Mouse (Mus musculus) heart, adult 2 months (tissue): Measurements from ENCODE around the gene Patj.

Experiments used
- CTCF ChIP-seq: fragments of 200-600 bp; IDR thresholded peaks from 2 replicates; pipeline ENCODE4 v1.8.1; 2022; ENCODE audit warnings: antibody characterized with exemption, mild to moderate bottlenecking, moderate library complexity
- EP300 ChIP-seq: fragments of 200-500 bp; IDR thresholded peaks from 2 replicates; pipeline ENCODE4 v1.6.1; 2011; ENCODE audit warnings: low read depth, low read length, control low read depth; ENCODE audit not compliant: insufficient read depth
- POLR2A ChIP-seq: fragments of 200-500 bp; IDR thresholded peaks from 2 replicates; pipeline ENCODE4 v1.6.1; 2011; ENCODE audit warnings: mild to moderate bottlenecking, low read depth, low read length, control low read depth; ENCODE audit not compliant: insufficient read depth

DNA sequence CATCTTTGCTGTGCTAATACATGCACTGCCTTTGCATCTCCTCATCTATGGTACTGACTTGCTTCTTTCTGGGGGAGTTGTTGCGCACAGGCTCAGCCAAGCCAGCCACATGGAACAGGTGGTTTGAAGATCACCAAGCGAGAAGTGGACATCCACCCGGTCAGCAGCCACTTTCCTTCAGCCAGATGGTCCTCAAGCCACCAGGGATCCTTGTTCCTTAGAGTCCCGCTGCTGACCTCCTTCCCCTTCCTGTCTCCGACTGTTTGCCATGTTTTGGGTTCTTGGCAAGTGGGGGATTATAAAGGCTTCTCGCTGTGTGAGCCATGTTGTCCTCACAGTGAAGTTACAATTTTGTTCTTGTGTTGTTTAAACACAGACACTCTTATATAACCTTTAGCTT is 223.6 kb downstream of the Patj start:
- no peak for TF ChIP-seq CTCF
- TF ChIP-seq EP300 = no peak
- TF ChIP-seq POLR2A = no peak
